13 mouse cellular contexts compared by ENCODE assay signal in genomic region chrX:105767177-105767764, GRCm38 (mm10). TPM values are rescaled to one million over a fixed set of nuclear protein-coding genes. Genes with fewer than 3 reads are reported as not detected.
DNase-seq lines count a peak whose midpoint lies in the region; ATAC-seq lines count a peak whose summit lies in the region.
"Had no signal": no experiment of that assay in that cellular context is flagged by ENCODE, and none has a peak within 500 bp of the region (broad histone marks: within the 10 kb centered on the region; RNA-seq: fewer than 3 reads in every experiment).

No protein-coding gene starts in this region.

- DNase-seq in adrenal gland, postnatal 14 days, result peak; percentile 6
- DNase-seq in adrenal gland, adult 18-20 months (ENCODE audit: low spot score in 2 of 2), result no peak
- peak; percentile 45 for DNase-seq in intestine, embryonic 14.5 days (ENCODE audit: low spot score)
- DNase-seq in cerebellum, postnatal 10 days, result peak; percentile 42 to 62
- peak; percentile 15 to 39 for DNase-seq in heart, postnatal 14 days
- DNase-seq in urinary bladder, postnatal 4 days (ENCODE audit: low spot score in 2 of 2), result no peak
- no peak for DNase-seq in thymus, postnatal 25 days
- DNase-seq: B cell, adult 2 months had no signal

- no peak overlapping the region for H3K9ac ChIP-seq in intestine, embryonic 14.5 days (ENCODE audit: low read length)
- H3K9ac ChIP-seq in intestine, embryonic 16.5 days (ENCODE audit: low read depth, low read length), result no peak overlapping the region
- H3K9ac ChIP-seq: heart, embryonic 13.5 days had no signal

- H3K27ac ChIP-seq in intestine, embryonic 14.5 days (ENCODE audit: low read depth), result no peak overlapping the region
- H3K27ac ChIP-seq in intestine, embryonic 16.5 days (ENCODE audit: low read length), result no peak overlapping the region
- H3K27ac ChIP-seq: heart, embryonic 13.5 days had no signal

- H3K27me3 ChIP-seq in intestine, embryonic 14.5 days (replicated peaks; ENCODE audit: control insufficient read depth, insufficient read depth, low read length), result peaks cover 46% of the 10 kb centered on the region
- peaks cover 38% of the 10 kb centered on the region for H3K27me3 ChIP-seq in intestine, embryonic 16.5 days (replicated peaks; ENCODE audit: control insufficient read depth, insufficient read depth, low read length)

- no peak for ATAC-seq in intestine, embryonic 14.5 days (replicated peaks; ENCODE audit: low FRiP score, low TSS enrichment, low read depth)
- no peak for ATAC-seq in intestine, embryonic 16.5 days

- intact Hi-C loops in heart, postnatal 14 days (cut with DNase I), result no loop called here

- WGBS in intestine, embryonic 14.5 days, result 31% methylated on average over 8 of the region's 9 CpGs
- WGBS in intestine, embryonic 16.5 days, result 34% methylated on average over 8 of the region's 9 CpGs

- H3K4me1 ChIP-seq in intestine, embryonic 14.5 days (replicated peaks; ENCODE audit: control insufficient read depth, insufficient read depth, low read length), result no peaks in the 10 kb centered on the region
- no peaks in the 10 kb centered on the region for H3K4me1 ChIP-seq in intestine, embryonic 16.5 days (ENCODE audit: control insufficient read depth, insufficient read depth, low read length)

- H3K36me3 ChIP-seq in intestine, embryonic 14.5 days (ENCODE audit: control insufficient read depth, insufficient read depth, low read length), result no peaks in the 10 kb centered on the region
- no peaks in the 10 kb centered on the region for H3K36me3 ChIP-seq in intestine, embryonic 16.5 days (ENCODE audit: control insufficient read depth, insufficient read depth, low read length)
- H3K36me3 ChIP-seq: heart, embryonic 13.5 days had no signal

- H3K4me2 ChIP-seq in intestine, embryonic 14.5 days (ENCODE audit: low read length), result no peak overlapping the region
- no peak overlapping the region for H3K4me2 ChIP-seq in intestine, embryonic 16.5 days (ENCODE audit: low read depth, low read length)
- H3K4me2 ChIP-seq: heart, embryonic 13.5 days had no signal

- no peaks in the 10 kb centered on the region for H3K9me3 ChIP-seq in intestine, embryonic 14.5 days (ENCODE audit: control insufficient read depth, low read length)
- H3K9me3 ChIP-seq in intestine, embryonic 16.5 days (ENCODE audit: control insufficient read depth, low read length), result no peaks in the 10 kb centered on the region
- H3K9me3 ChIP-seq: heart, embryonic 13.5 days had no signal

- no peak overlapping the region for H3K4me3 ChIP-seq in intestine, embryonic 14.5 days (ENCODE audit: low read depth, low read length)
- H3K4me3 ChIP-seq in intestine, embryonic 16.5 days (ENCODE audit: low read length), result no peak overlapping the region
- H3K4me3 ChIP-seq: heart, embryonic 13.5 days; megakaryocyte, embryonic 14.5 days had no signal

RNA-seq across cellular contexts. Expression of gene Fgf16, which starts 3.2 kb away (rescaled TPM):
- 0.56 and 1.1 TPM in 2 replicates for total RNA-seq in adrenal gland, postnatal 14 days (2021)
- total RNA-seq in adrenal gland, adult 18-20 months (2021), result under 1 TPM; 0.43 to 0.48 TPM
- polyA plus RNA-seq in intestine, embryonic 14.5 days (2014; fragmentation: Nextera tagmentation; extraction: Ambion mirVana), result not detected in 2 replicates
- not detected in 2 replicates for polyA plus RNA-seq in intestine, embryonic 16.5 days (2015; fragmentation: Nextera tagmentation; extraction: Ambion mirVana)
- 10 to 100 TPM; 15.9 to 19.0 TPM for total RNA-seq in heart, postnatal 14 days (2021)
- total RNA-seq: common myeloid progenitor, adult 5-6 weeks; liver, adult 2 months had no signal
- polyA plus RNA-seq: liver, adult 2 months had no signal

Comparison
In these comparisons a context has a peak if more than half of its experiments do, and no peak if none do; other contexts are left out.
1. DNase-seq: peak in adrenal gland, postnatal 14 days (single experiment), intestine, embryonic 14.5 days (single experiment), cerebellum, postnatal 10 days (2 of 2) and heart, postnatal 14 days (2 of 2); none in adrenal gland, adult 18-20 months (0 of 2), urinary bladder, postnatal 4 days (0 of 2) and thymus, postnatal 25 days (single experiment).